Mouse (Mus musculus): ENCODE results near the gene Dpp6.

DNA sequence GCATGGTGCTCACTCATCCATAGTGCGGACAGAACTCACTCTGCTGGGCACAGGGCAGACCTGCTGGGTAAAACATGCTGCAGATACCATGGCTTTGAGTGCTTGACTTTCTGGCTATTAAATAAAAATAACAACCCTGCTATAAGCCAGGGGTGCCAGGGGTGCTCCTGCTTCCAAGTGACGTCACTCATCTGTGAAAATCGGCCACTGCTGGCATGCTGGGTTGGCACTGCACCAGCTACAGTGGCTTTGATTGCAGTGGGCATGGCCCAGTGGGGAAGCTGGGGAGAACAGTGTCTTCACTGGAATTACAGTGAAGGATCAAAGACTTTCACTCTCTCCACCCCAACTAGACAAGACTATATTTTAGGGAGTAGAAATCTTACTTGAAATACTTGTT lies 95.0 kb downstream of the Dpp6 start:
- TF ChIP-seq EP300 (IDR thresholded peaks at IDR 0.05; ENCODE audit: insufficient read depth, low read depth, low read length) (no peak), CTCF (IDR thresholded peaks at IDR 0.05) (no peak)
